Mouse (Mus musculus) embryonic facial prominence, embryonic 13.5 days (tissue): ENCODE results near the gene Ddx39b. TPM values are rescaled to one million over a fixed set of nuclear protein-coding genes. Genes with fewer than 3 reads are reported as not detected.
"Not testable (repeated sequence)": the region's sequence is repeated elsewhere in the genome, so short reads cannot be mapped to it uniquely, and the experiment has no call there.

Experiments
- ATAC-seq: fragments of 200-750 bp; cut with Nextera tagmentation; 2 replicates; pipeline ENCODE4 v1.8.0; 2017; ENCODE audit warnings: low read depth; ENCODE audit not compliant: insufficient number of reproducible peaks, insufficient read depth, low FRiP score, low TSS enrichment
- H3K27ac ChIP-seq: fragments of 300-500 bp; sonication (generic); 2 replicates; pipeline ENCODE4 v1.5.1; 2015; ENCODE audit warnings: moderate library complexity, mild to moderate bottlenecking, inconsistent platforms
- H3K27me3 ChIP-seq: fragments of 300-500 bp; sonication (generic); 2 replicates; pipeline ENCODE4 v1.6.1; 2015; ENCODE audit warnings: mild to moderate bottlenecking, inconsistent platforms
- H3K36me3 ChIP-seq: fragments of 300-500 bp; sonication (generic); 2 replicates; pipeline ENCODE4 v1.6.1; 2015; ENCODE audit warnings: mild to moderate bottlenecking, inconsistent platforms
- H3K4me1 ChIP-seq: fragments of 300-500 bp; sonication (generic); 2 replicates; pipeline ENCODE4 v1.6.1; 2015; ENCODE audit warnings: inconsistent platforms
- H3K4me2 ChIP-seq: fragments of 300-500 bp; sonication (generic); 2 replicates; pipeline ENCODE4 v1.6.1; 2015; ENCODE audit warnings: moderate library complexity, mild to moderate bottlenecking, inconsistent platforms
- H3K4me3 ChIP-seq: fragments of 300-500 bp; sonication (generic); 2 replicates; pipeline ENCODE4 v1.5.1; 2015; ENCODE audit warnings: mild to moderate bottlenecking, inconsistent platforms
- H3K9ac ChIP-seq: fragments of 300-500 bp; sonication (generic); 2 replicates; pipeline ENCODE4 v1.6.1; 2015; ENCODE audit warnings: mild to moderate bottlenecking, inconsistent platforms
- H3K9me3 ChIP-seq: fragments of 300-500 bp; sonication (generic); 2 replicates; pipeline ENCODE4 v1.6.1; 2016; ENCODE audit warnings: inconsistent platforms
- WGBS: fragments of 180-500 bp; shearing (Covaris S2); methylation state at CpG from one replicate; pipeline ENCODE4 v1.1.7; 2015; ENCODE audit warnings: mixed read lengths; 5-methylcytosine and 5-hydroxymethylcytosine counted together
- polyA plus RNA-seq: library from polyadenylated mRNA; unstranded; fragments of >200 nt; fragmentation: Nextera tagmentation; extraction: Ambion mirVana; gene quantifications from 2 replicates; pipeline ENCODE4 v1.2.1, GENCODE M21; 2015

The Ddx39b gene
- polyA plus RNA-seq, 1 experiment from 2014 or later: 543 TPM

GRCm38 (mm10) chr17:35220156-35220952 is 21.2 kb upstream of the Ddx39b start, which contains the start of gene Gm16181:
TSS of gene Gm16181 (plus strand) at chr17:35220834.
- 84% methylated on average over 28 of the region's 28 CpGs for WGBS

DNA sequence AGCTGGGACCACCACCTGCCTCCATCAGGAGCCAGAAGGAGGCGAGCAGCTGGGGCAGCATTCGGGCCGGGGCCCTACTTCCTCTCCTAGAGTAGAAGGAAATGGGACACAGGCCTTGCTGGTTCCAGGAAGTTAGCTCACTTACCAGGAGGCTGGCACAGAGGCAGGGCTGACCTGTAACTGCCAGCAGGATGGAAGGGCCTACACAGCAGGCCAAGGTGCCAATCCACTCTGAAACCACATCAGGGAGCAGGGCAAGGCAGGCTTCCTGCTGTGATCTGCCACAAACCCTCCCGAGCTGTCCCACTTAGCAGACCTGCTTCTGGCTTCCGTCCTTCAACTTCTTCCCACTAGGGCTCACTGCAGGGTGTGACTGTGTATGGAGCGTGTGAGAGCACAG is 19.2 kb upstream of the Ddx39b start:
- WGBS: 73% methylated on average over 6 of the region's 6 CpGs

More at GRCm38 (mm10) chr17:35220156-35220952, 21.2 kb upstream of the Ddx39b start, which contains the start of gene Gm16181:
- no peak within 1 kb of the TSS for H3K27ac ChIP-seq
- H3K9me3 ChIP-seq: no peaks in the 10 kb centered on the region
- no peaks in the 10 kb centered on the region for H3K27me3 ChIP-seq
- no peak within 1 kb of the TSS for H3K4me3 ChIP-seq
- peaks cover 41% of the 10 kb centered on the region for H3K36me3 ChIP-seq
- H3K4me2 ChIP-seq: no peak within 1 kb of the TSS
- H3K4me1 ChIP-seq: 0 out of 2 replicates have a peak, but pooled peaks cover 3% of the 10 kb centered on the region
- no peak for ATAC-seq
- H3K9ac ChIP-seq: no peak within 1 kb of the TSS

DNA sequence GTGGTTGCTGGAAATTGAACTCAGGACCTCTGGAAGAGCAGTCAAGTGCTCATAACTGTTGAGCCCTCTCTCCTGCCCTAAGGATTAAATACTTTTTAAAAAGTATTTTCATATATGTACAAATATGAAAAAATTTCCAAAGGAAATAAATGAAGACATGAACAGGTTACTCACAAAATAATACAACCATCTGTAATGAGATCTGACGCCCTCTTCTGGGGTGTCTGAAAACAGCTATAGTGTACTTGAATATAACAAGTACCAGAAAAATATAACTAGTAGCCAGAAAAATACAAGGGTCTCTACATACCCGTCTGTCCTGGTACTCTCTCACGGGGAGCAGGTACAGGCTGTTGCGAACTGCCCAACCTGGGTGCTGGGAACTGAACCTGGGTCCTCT is 16.9 kb upstream of the Ddx39b start:
- H3K36me3 ChIP-seq: peaks cover 61% of the 10 kb centered on the region
- ATAC-seq: no peak
- no peak overlapping the region for H3K27ac ChIP-seq
- H3K4me2 ChIP-seq: no peak overlapping the region
- no peaks in the 10 kb centered on the region for H3K27me3 ChIP-seq
- 0 out of 2 replicates have a peak, but pooled peaks cover 3% of the 10 kb centered on the region for H3K4me1 ChIP-seq
- H3K9ac ChIP-seq: no peak overlapping the region
- no peak overlapping the region for H3K4me3 ChIP-seq
- H3K9me3 ChIP-seq: no peaks in the 10 kb centered on the region
- 93% methylated on average over 4 of the region's 4 CpGs for WGBS

More for the DNA sequence above, 19.2 kb upstream of the Ddx39b start:
- 0 out of 2 replicates have a peak, but pooled peaks cover 3% of the 10 kb centered on the region for H3K4me1 ChIP-seq
- no peak overlapping the region for H3K27ac ChIP-seq
- peaks cover 48% of the 10 kb centered on the region for H3K36me3 ChIP-seq
- no peak overlapping the region for H3K9ac ChIP-seq
- no peaks in the 10 kb centered on the region for H3K27me3 ChIP-seq
- ATAC-seq: no peak
- no peak overlapping the region for H3K4me2 ChIP-seq
- no peaks in the 10 kb centered on the region for H3K9me3 ChIP-seq
- no peak overlapping the region for H3K4me3 ChIP-seq

DNA sequence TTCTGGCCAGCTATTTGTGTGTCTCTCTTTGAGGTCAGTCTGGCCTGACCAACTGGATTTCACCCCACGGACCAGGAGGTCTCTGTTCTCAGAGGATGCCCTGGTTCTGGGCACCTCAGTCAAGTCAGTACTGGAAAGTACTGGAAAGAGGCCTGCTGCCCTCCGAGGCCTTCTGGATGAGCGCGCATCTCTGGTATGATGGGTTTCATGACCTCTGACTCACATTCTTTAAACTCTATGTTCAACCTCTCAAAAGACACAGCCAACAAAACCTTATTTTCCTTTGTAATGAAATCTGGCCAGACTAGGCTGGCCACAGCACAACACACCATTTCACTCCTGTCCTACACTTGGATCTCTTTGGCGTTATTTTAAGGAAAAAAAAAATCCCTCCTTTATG is 16.1 kb upstream of the Ddx39b start:
- Histone ChIP-seq H3K9me3 (no peaks in the 10 kb centered on the region), H3K4me3 (no peak overlapping the region), H3K36me3 (peaks cover 60% of the 10 kb centered on the region), H3K9ac (no peak overlapping the region), H3K4me2 (no peak overlapping the region), H3K4me1 (0 out of 2 replicates have a peak, but pooled peaks cover under 1% of the 10 kb centered on the region), H3K27ac (no peak overlapping the region), H3K27me3 (no peaks in the 10 kb centered on the region)
- ATAC-seq: no peak
- 93% methylated on average over 5 of the region's 5 CpGs for WGBS

DNA sequence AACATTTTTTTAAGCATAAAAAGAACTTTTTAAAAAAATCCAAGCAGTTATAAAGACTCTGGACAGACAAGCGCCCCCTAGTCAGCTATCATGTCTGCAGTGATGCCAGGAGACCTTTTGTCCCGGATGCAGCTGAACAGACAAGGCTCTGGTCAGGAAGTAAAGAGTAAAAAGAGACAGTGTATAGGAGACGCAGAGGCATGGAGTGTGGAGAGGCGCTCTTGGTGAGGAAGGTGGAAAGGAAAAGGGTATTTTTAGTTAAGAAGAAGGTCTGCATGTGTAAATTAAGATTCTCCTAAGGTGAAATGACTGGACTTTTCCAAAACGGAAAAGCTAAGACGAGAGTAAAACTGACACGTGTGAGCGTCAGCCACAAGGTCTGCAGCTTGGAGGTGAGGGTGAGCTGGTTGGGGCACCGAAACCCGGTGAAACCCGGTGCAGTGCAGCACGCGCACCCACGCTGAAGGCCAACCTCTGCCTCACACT is 14.9 kb upstream of the Ddx39b start:
- no peak for ATAC-seq
- Histone ChIP-seq H3K4me2 (no peak overlapping the region), H3K36me3 (peaks cover 63% of the 10 kb centered on the region), H3K27me3 (no peaks in the 10 kb centered on the region), H3K9ac (no peak overlapping the region), H3K9me3 (no peaks in the 10 kb centered on the region), H3K4me3 (no peak overlapping the region), H3K27ac (0 out of 2 replicates have a peak overlapping the region, but pooled peaks have one; percentile 33), H3K4me1 (no peaks in the 10 kb centered on the region)
- WGBS: 86% methylated on average over 14 of the region's 14 CpGs

DNA sequence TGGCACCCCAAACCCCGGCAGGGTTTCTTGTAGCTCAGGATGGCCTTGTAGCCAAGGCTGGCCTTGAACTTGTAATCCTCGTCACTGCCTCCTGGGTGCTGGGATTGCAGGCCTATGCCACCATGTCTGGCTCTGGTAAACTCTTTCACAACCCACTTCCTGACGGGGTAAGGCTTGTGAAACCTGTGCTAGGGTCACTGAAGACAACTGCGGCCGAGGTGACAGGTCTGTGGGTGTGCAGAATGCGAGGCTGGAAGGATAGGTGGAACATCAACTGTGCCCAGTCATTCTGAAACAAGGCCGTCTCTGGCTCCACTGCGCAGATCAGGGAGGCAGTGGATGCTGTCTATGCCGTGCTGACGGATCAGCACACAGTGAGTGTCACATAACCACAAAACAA is 10.5 kb upstream of the Ddx39b start:
- WGBS: 94% methylated on average over 10 of the region's 10 CpGs
- H3K9me3 ChIP-seq: no peaks in the 10 kb centered on the region
- no peak for ATAC-seq
- peaks cover 28% of the 10 kb centered on the region for H3K4me1 ChIP-seq
- H3K27me3 ChIP-seq: no peaks in the 10 kb centered on the region
- H3K4me2 ChIP-seq: no peak overlapping the region
- peaks cover 56% of the 10 kb centered on the region for H3K36me3 ChIP-seq
- H3K4me3 ChIP-seq: no peak overlapping the region
- peak overlapping the region; percentile 1; the same call in 1 of the 2 replicates for H3K9ac ChIP-seq
- H3K27ac ChIP-seq: no peak overlapping the region

DNA sequence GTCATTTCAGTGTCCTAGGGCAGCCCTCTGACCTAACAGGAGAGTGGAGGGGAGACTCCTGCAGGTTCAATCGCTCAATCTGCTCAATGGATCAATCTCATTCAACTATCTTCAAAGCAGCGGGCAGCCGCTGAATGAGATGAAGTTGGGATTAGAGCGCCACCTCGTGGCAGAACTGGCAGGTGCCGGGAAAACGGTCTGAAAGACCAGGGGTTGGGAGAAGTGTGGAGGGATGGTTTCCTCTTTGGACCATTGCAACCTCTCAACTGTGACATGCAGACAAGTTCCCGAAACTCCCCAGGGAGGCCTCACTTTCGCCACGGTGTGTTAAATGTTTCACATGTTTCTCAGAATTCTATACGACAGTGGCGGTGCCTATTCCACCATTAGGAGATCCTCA is 9.5 kb upstream of the Ddx39b start:
- no peak for ATAC-seq
- Histone ChIP-seq H3K9me3 (no peaks in the 10 kb centered on the region), H3K4me1 (peaks cover 34% of the 10 kb centered on the region), H3K36me3 (peaks cover 52% of the 10 kb centered on the region), H3K27ac (no peak overlapping the region), H3K4me3 (no peak overlapping the region), H3K27me3 (no peaks in the 10 kb centered on the region), H3K4me2 (peak overlapping the region; percentile 30), H3K9ac (no peak overlapping the region)
- WGBS: 14% methylated on average over 12 of the region's 12 CpGs

- Histone ChIP-seq H3K9me3 (no peaks in the 10 kb centered on the region), H3K27me3 (no peaks in the 10 kb centered on the region), H3K4me3 (no peak overlapping the region), H3K4me2 (0 out of 2 replicates have a peak overlapping the region, but pooled peaks have one; percentile 90), H3K9ac (no peak overlapping the region), H3K36me3 (peaks cover 51% of the 10 kb centered on the region), H3K4me1 (peaks cover 34% of the 10 kb centered on the region), H3K27ac (peak overlapping the region; percentile 97; the same call in 1 of the 2 replicates)
- 88% methylated on average over 5 of the region's 5 CpGs for WGBS
- ATAC-seq: no peak
Observed at GRCm38 (mm10) chr17:35232659-35233058, 8.9 kb upstream of the Ddx39b start.

DNA sequence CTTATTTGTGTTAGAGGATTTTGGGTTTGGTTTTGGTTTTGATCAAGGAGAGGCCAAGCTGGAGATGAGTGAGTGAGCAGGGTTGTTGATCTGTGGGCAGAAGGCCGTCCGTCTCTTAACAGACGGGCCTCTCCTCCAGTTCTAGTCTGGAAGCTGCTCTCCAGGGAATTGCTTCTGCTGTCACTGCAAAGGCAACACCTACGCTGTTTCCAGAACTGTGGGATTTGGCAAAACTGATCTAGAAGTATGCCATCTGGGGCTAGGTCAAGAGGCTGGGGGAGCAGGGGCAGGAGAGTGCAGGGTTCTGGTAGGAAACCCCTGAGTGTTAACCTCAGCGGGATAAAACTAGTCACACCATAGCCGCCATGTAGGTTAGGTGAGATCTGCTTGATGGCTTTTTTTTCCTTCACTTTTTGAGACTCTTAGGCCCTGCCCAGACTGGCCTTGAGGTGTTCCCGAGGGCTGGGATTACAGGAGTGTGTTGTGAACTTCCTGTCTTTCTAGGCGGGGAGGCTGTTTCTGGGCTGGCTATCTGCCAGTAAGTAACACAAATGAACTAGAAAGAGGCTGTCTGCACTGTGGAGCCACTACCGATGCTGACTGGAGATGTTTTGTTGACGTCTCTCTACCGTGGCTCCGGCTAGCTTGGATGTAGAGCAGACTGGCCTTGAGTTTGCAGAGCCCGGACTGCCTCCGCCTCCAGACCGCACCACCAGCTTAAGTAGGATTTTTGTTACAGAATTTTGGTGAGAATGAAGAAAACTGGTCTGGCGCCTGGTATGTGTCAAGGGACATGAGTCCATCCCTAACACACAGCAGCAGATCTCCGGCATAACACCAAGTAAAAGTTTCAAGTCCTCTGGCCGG is 8.2 kb upstream of the Ddx39b start, which contains the start of gene Atp6v1g2:
Gene Atp6v1g2 (plus strand): TSS at position 547 of the 867 bp plus-strand sequence.
- peak within 1 kb of the TSS; percentile 94; the same call in 1 of the 2 replicates for H3K9ac ChIP-seq
- H3K4me3 ChIP-seq: peak within 1 kb of the TSS; percentile 66
- H3K9me3 ChIP-seq: no peaks in the 10 kb centered on the region
- peak within 1 kb of the TSS; percentile 90 for H3K4me2 ChIP-seq
- H3K36me3 ChIP-seq: peaks cover 45% of the 10 kb centered on the region
- 71% methylated on average over 18 of the region's 18 CpGs for WGBS
- no peaks in the 10 kb centered on the region for H3K27me3 ChIP-seq
- peaks cover 34% of the 10 kb centered on the region for H3K4me1 ChIP-seq
- H3K27ac ChIP-seq: peak within 1 kb of the TSS; percentile 97
- ATAC-seq: no peak

DNA sequence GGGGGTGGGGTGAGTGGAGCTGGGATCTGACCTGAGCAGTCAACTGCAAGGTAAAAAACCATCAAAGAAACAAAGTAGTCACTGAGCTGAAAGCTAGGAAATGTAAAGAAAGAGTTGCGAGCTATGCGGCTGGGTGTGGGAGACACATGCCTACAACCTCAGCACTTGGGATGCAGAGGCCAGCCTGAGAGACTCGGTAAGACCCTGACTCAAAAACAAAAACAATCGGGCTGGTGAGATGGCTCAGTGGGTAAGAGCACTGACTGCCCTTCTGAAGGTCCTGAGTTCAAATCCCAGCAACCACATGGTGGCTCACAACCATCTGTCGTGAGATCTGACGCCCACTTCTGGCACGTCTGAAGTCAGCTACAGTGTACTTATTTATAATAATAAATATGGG is 7.5 kb upstream of the Ddx39b start:
- Histone ChIP-seq H3K4me2 (peak overlapping the region; percentile 90), H3K4me3 (peak overlapping the region; percentile 66; the same call in 1 of the 2 replicates), H3K36me3 (peaks cover 38% of the 10 kb centered on the region), H3K27ac (peak overlapping the region; percentile 97), H3K9ac (0 out of 2 replicates have a peak overlapping the region, but pooled peaks have one; percentile 32), H3K4me1 (peaks cover 34% of the 10 kb centered on the region)
- 86% methylated on average over 7 of the region's 7 CpGs for WGBS
- not testable (repeated sequence) for H3K27me3 ChIP-seq, ATAC-seq, H3K9me3 ChIP-seq

DNA sequence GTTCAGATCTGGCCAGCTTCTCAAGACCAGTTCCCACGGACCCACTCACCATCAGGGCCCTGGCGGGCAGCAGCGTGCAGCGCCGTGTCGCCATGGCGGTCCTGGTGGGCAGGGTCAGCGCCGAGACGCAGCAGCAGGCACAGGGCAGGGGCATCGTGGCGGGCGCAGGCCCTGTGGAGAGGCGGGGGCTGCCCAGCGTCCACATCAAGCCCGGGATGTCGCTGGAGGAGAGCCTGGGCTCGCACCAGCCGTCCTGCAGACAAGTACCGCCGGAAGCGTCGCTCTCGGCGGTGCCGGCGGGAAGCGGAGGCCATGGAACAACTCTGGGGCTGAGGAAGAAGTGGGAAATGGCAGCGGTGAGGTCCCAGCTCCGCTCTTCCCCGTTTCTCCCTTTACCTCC is 6.6 kb upstream of the Ddx39b start:
- no peaks in the 10 kb centered on the region for H3K27me3 ChIP-seq
- peak overlapping the region; percentile 66 for H3K4me3 ChIP-seq
- 5% methylated on average over 31 of the region's 31 CpGs for WGBS
- peak overlapping the region; percentile 94 for H3K9ac ChIP-seq
- H3K4me2 ChIP-seq: peak overlapping the region; percentile 90
- H3K36me3 ChIP-seq: peaks cover 29% of the 10 kb centered on the region
- peaks cover 34% of the 10 kb centered on the region for H3K4me1 ChIP-seq
- peak overlapping the region; percentile 97 for H3K27ac ChIP-seq
- H3K9me3 ChIP-seq: no peaks in the 10 kb centered on the region
- ATAC-seq: no peak
